ENCODE assay signal across 8 mouse cellular contexts in the genomic region with DNA sequence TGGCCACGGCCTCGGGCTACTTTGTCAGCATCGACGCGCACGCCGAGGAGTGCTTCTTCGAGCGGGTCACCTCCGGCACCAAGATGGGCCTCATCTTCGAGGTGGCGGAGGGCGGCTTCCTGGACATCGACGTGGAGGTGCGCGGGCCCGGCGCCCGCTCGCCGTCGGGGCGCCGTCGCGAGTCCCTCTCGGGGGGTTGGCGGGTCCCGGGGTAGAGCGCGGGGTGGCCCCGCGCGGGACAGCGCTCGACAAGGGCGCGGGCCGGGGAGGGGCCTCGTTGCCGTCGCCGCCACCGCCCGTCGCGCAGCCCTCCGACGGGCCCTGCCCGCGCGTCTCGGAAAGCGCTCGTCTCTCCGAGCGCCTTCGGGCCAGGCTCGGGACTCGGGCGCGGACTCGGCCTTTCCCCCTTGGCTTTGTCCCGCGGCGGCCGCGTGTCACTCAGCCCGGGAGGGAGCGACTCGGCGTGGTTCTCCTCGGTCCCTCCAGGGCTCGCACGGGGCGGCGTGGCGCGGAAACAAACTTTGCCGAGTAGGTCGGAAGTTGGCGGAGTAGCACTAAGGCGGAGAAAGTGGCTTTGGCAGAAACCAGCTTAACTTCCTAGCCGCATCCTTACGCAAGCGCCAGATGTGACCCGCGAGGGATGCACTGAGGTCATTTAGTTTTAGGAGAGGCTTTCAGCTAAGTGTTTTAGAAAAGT. TPM values are rescaled to one million over a fixed set of nuclear protein-coding genes. Genes with fewer than 3 reads are reported as not detected.
A peak's percentile ranks its signal among the peaks of the same experiment; 100 is the strongest.
DNase-seq lines count a peak whose midpoint lies in the region; ATAC-seq and TF ChIP-seq lines count a peak whose summit lies in the region.

No protein-coding gene starts in this region.

- H3K4me3 ChIP-seq in left cerebral cortex, adult 2 months, result peak overlapping the region; percentile 82
- peak overlapping the region; percentile 96 for H3K4me3 ChIP-seq in intestine, embryonic 15.5 days (replicated peaks)
- peak overlapping the region; percentile 97 for H3K4me3 ChIP-seq in liver, embryonic 15.5 days (replicated peaks)
- peak overlapping the region; percentile 94 for H3K4me3 ChIP-seq in stomach, embryonic 15.5 days (replicated peaks)

- intact Hi-C loops in left cerebral cortex, adult 2 months (cut with DNase I), result no loop called here

- no peaks in the 10 kb centered on the region for H3K27me3 ChIP-seq in intestine, embryonic 15.5 days (replicated peaks)
- 0 out of 2 replicates have a peak, but pooled peaks cover 7% of the 10 kb centered on the region for H3K27me3 ChIP-seq in liver, embryonic 15.5 days
- H3K27me3 ChIP-seq in stomach, embryonic 15.5 days (replicated peaks), result no peaks in the 10 kb centered on the region

- under 1% methylated on average over 80 of the region's 89 CpGs for WGBS in intestine, embryonic 15.5 days
- WGBS in liver, embryonic 15.5 days (ENCODE audit: insufficient replicate concordance), result under 1% methylated on average over 64 of the region's 89 CpGs
- WGBS in stomach, embryonic 15.5 days, result under 1% methylated on average over 77 of the region's 89 CpGs

- peaks cover 13% of the 10 kb centered on the region for H3K4me1 ChIP-seq in intestine, embryonic 15.5 days (replicated peaks)
- H3K4me1 ChIP-seq in liver, embryonic 15.5 days (replicated peaks), result peaks cover 46% of the 10 kb centered on the region
- H3K4me1 ChIP-seq in stomach, embryonic 15.5 days, result peaks cover 23% of the 10 kb centered on the region

- H3K36me3 ChIP-seq in intestine, embryonic 15.5 days, result peaks cover 14% of the 10 kb centered on the region
- peaks cover 39% of the 10 kb centered on the region for H3K36me3 ChIP-seq in liver, embryonic 15.5 days (replicated peaks)
- H3K36me3 ChIP-seq in stomach, embryonic 15.5 days, result peaks cover 21% of the 10 kb centered on the region

- peak; percentile 40 to 66 for DNase-seq in left cerebral cortex, adult 2 months (ENCODE audit: extremely low spot score in 1 of 2, low spot score in 2 of 2)
- DNase-seq in left cerebral cortex, adult 11 months (ENCODE audit: low spot score), result no peak
- peak; percentile 54 to 65 for DNase-seq in cerebellum, postnatal 25 days
- DNase-seq in gastrocnemius, postnatal 4 days (ENCODE audit: low spot score in 2 of 2), result peak; percentile 61 to 86
- DNase-seq in natural killer cell, adult 2 months (ENCODE audit: low spot score in 2 of 2), result peak; percentile 46 to 53

- peak; percentile 86 for ATAC-seq in intestine, embryonic 15.5 days
- peak; percentile 89 for ATAC-seq in liver, embryonic 15.5 days (ENCODE audit: insufficient read depth)
- ATAC-seq in stomach, embryonic 15.5 days (ENCODE audit: insufficient read depth, low FRiP score, low read depth), result peak; percentile 72

- peak overlapping the region; percentile 75 for H3K9ac ChIP-seq in intestine, embryonic 15.5 days
- peak overlapping the region; percentile 91 for H3K9ac ChIP-seq in liver, embryonic 15.5 days
- H3K9ac ChIP-seq in stomach, embryonic 15.5 days, result peak overlapping the region; percentile 91

- H3K27ac ChIP-seq in left cerebral cortex, adult 2 months, result peak overlapping the region; percentile 56
- peak overlapping the region; percentile 90 for H3K27ac ChIP-seq in intestine, embryonic 15.5 days
- H3K27ac ChIP-seq in liver, embryonic 15.5 days (replicated peaks), result peak overlapping the region; percentile 93
- H3K27ac ChIP-seq in stomach, embryonic 15.5 days, result peak overlapping the region; percentile 91

- no peaks in the 10 kb centered on the region for H3K9me3 ChIP-seq in intestine, embryonic 15.5 days
- no peaks in the 10 kb centered on the region for H3K9me3 ChIP-seq in liver, embryonic 15.5 days (replicated peaks)
- H3K9me3 ChIP-seq in stomach, embryonic 15.5 days, result no peaks in the 10 kb centered on the region

- H3K4me2 ChIP-seq in intestine, embryonic 15.5 days (replicated peaks), result peak overlapping the region; percentile 64
- peak overlapping the region; percentile 82 for H3K4me2 ChIP-seq in liver, embryonic 15.5 days
- peak overlapping the region; percentile 70 for H3K4me2 ChIP-seq in stomach, embryonic 15.5 days

- no peak for TF ChIP-seq CTCF in left cerebral cortex, adult 2 months (IDR thresholded peaks at IDR 0.05)

RNA-seq across cellular contexts. Expression of a gene that starts 0.6 kb away (rescaled TPM):
- total RNA-seq in left cerebral cortex, adult 2 months (2021), result 10 to 100 TPM; 95.4 to 98.9 TPM
- total RNA-seq in gastrocnemius, postnatal 4 days (2021), result 100 to 1,000 TPM; 174 to 192 TPM
- polyA plus RNA-seq in intestine, embryonic 15.5 days (2015; fragmentation: Nextera tagmentation; extraction: Ambion mirVana), result 642 and 660 TPM in 2 replicates
- 321 and 337 TPM in 2 replicates for polyA plus RNA-seq in liver, embryonic 15.5 days (2015; fragmentation: Nextera tagmentation; extraction: Ambion mirVana)
- 589 and 688 TPM in 2 replicates for polyA plus RNA-seq in stomach, embryonic 15.5 days (2015; fragmentation: Nextera tagmentation; extraction: Ambion mirVana)

RNA-seq across cellular contexts. Expression of a gene that starts 9.9 kb away (rescaled TPM):
- 10 to 100 TPM; 84.6 to 84.8 TPM for total RNA-seq in left cerebral cortex, adult 2 months (2021)
- total RNA-seq in gastrocnemius, postnatal 4 days (2021), result 10 to 100 TPM; 60.9 to 75.3 TPM
- 10.3 and 11.9 TPM in 2 replicates for polyA plus RNA-seq in intestine, embryonic 15.5 days (2015; fragmentation: Nextera tagmentation; extraction: Ambion mirVana)
- 1.9 and 2.1 TPM in 2 replicates for polyA plus RNA-seq in liver, embryonic 15.5 days (2015; fragmentation: Nextera tagmentation; extraction: Ambion mirVana)
- polyA plus RNA-seq in stomach, embryonic 15.5 days (2015; fragmentation: Nextera tagmentation; extraction: Ambion mirVana), result 15.1 and 15.2 TPM in 2 replicates

RNA-seq across cellular contexts. Expression of a gene that starts 11.6 kb away (rescaled TPM):
- 10 to 100 TPM; 25.8 to 28.3 TPM for total RNA-seq in left cerebral cortex, adult 2 months (2021)
- total RNA-seq in gastrocnemius, postnatal 4 days (2021), result 10 to 100 TPM in 1 of 2 experiments, 1 to 10 TPM in 1; 7.4 to 11.1 TPM
- 13.9 and 15.9 TPM in 2 replicates for polyA plus RNA-seq in intestine, embryonic 15.5 days (2015; fragmentation: Nextera tagmentation; extraction: Ambion mirVana)
- polyA plus RNA-seq in liver, embryonic 15.5 days (2015; fragmentation: Nextera tagmentation; extraction: Ambion mirVana), result 5.1 and 5.8 TPM in 2 replicates
- polyA plus RNA-seq in stomach, embryonic 15.5 days (2015; fragmentation: Nextera tagmentation; extraction: Ambion mirVana), result 14.1 and 17.1 TPM in 2 replicates

RNA-seq across cellular contexts. Expression of a gene that starts 37.9 kb away (rescaled TPM):
- 10 to 100 TPM; 35.1 to 37.7 TPM for total RNA-seq in left cerebral cortex, adult 2 months (2021)
- total RNA-seq in gastrocnemius, postnatal 4 days (2021), result 10 to 100 TPM; 47.4 to 47.9 TPM
- 85.0 and 88.3 TPM in 2 replicates for polyA plus RNA-seq in intestine, embryonic 15.5 days (2015; fragmentation: Nextera tagmentation; extraction: Ambion mirVana)
- 39.0 and 41.5 TPM in 2 replicates for polyA plus RNA-seq in liver, embryonic 15.5 days (2015; fragmentation: Nextera tagmentation; extraction: Ambion mirVana)
- polyA plus RNA-seq in stomach, embryonic 15.5 days (2015; fragmentation: Nextera tagmentation; extraction: Ambion mirVana), result 73.7 and 77.1 TPM in 2 replicates

RNA-seq across cellular contexts. Expression of a gene that starts 37.9 kb away (rescaled TPM):
- total RNA-seq in left cerebral cortex, adult 2 months (2021), result 10 to 100 TPM; 26.6 to 28.6 TPM
- total RNA-seq in gastrocnemius, postnatal 4 days (2021), result 10 to 100 TPM; 22.6 to 24.8 TPM
- 50.6 and 57.6 TPM in 2 replicates for polyA plus RNA-seq in intestine, embryonic 15.5 days (2015; fragmentation: Nextera tagmentation; extraction: Ambion mirVana)
- 19.4 and 20.0 TPM in 2 replicates for polyA plus RNA-seq in liver, embryonic 15.5 days (2015; fragmentation: Nextera tagmentation; extraction: Ambion mirVana)
- polyA plus RNA-seq in stomach, embryonic 15.5 days (2015; fragmentation: Nextera tagmentation; extraction: Ambion mirVana), result 53.1 and 54.9 TPM in 2 replicates
